Mouse (Mus musculus) forebrain, embryonic 15.5 days (tissue): ENCODE measurements at regions not wholly inside any gene's neighbourhood (a gene's known extent, or its start where the extent isn't known, plus 50 kb on each side); places are given as distances from the start of the nearest gene placed in this dataset.
A peak's percentile ranks its signal among the peaks of the same experiment; 100 is the strongest.
"Not testable (repeated sequence)": the region's sequence is repeated elsewhere in the genome, so short reads cannot be mapped to it uniquely, and the experiment has no call there.

Experiments
- ATAC-seq: fragments of 200-750 bp; cut with Nextera tagmentation; replicated peaks from 2 replicates; pipeline ENCODE4 v1.8.0; 2017; ENCODE audit warnings: mild to moderate bottlenecking, moderate TSS enrichment, moderate library complexity
- H3K27ac ChIP-seq: fragments of 300-500 bp; sonication (generic); replicated peaks from 2 replicates; pipeline ENCODE4 v1.5.1; 2015; ENCODE audit warnings: mild to moderate bottlenecking, inconsistent platforms
- H3K27me3 ChIP-seq: fragments of 300-500 bp; sonication (generic); 2 replicates; pipeline ENCODE4 v1.6.1; 2015; ENCODE audit warnings: inconsistent platforms
- H3K36me3 ChIP-seq: fragments of 300-500 bp; sonication (generic); 2 replicates; pipeline ENCODE4 v1.6.1; 2015; ENCODE audit warnings: mild to moderate bottlenecking, inconsistent platforms
- H3K4me1 ChIP-seq: fragments of 300-500 bp; sonication (generic); 2 replicates; pipeline ENCODE4 v1.6.1; 2015; ENCODE audit warnings: inconsistent platforms
- H3K4me2 ChIP-seq: fragments of 300-500 bp; sonication (generic); replicated peaks from 2 replicates; pipeline ENCODE4 v1.6.1; 2015; ENCODE audit warnings: mild to moderate bottlenecking, inconsistent platforms
- H3K4me3 ChIP-seq: fragments of 300-500 bp; sonication (generic); 2 replicates; pipeline ENCODE4 v1.5.1; 2015; ENCODE audit warnings: mild to moderate bottlenecking, inconsistent platforms
- H3K9ac ChIP-seq: fragments of 300-500 bp; sonication (generic); replicated peaks from 2 replicates; pipeline ENCODE4 v1.6.1; 2015; ENCODE audit warnings: mild to moderate bottlenecking, inconsistent platforms
- H3K9me3 ChIP-seq: fragments of 300-500 bp; sonication (generic); 2 replicates; pipeline ENCODE4 v1.6.1; 2016; ENCODE audit warnings: inconsistent platforms
- WGBS: fragments of 180-500 bp; shearing (Covaris S2); methylation state at CpG from one replicate; pipeline ENCODE4 v1.1.7; 2015; ENCODE audit warnings: mixed read lengths; 5-methylcytosine and 5-hydroxymethylcytosine counted together

DNA sequence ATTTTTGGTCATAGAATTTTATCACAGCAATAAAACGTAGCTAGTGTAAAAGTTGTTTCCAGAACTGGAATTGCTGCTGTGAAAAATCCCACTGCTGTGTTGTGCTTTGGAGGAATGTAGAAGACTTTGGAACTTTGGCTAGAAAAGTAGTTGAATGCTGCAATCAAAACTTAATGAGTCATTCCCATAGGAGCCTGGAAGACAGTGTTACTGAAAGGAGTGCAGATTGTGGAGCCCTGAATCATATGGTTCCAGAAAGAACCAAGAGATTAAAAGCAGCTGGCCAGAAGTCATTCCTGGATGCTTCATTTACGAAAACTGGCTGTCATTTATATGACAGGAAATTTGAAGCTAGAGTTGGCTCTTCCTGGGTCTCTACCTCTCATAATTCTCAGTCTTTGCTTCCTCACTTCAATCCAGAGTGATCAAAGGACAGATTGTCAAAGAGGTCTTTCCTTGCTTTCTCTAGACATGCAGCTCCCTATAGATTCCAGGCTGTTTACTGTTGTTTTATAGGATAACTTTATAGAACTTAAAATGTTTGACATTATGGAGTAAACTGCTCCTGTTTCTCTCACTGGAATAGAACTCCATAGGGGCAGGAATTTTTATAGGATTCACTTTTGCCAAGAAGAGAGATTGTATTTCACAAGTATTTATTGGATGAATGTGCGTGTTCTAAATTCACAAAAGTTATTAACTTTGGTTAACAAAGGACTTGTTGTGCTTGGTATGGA lies 504.2 kb downstream of the Cypt12 start:
- Histone ChIP-seq H3K9me3 (no peaks in the 10 kb centered on the region), H3K9ac (no peak overlapping the region), H3K36me3 (no peaks in the 10 kb centered on the region), H3K4me3 (no peak overlapping the region), H3K27ac (peak overlapping the region; percentile 64; the same call in 1 of the 2 replicates), H3K4me2 (no peak overlapping the region), H3K4me1 (peaks cover 17% of the 10 kb centered on the region), H3K27me3 (no peaks in the 10 kb centered on the region)
- no peak for ATAC-seq
- WGBS: 88% methylated on average over 3 of the region's 3 CpGs

DNA sequence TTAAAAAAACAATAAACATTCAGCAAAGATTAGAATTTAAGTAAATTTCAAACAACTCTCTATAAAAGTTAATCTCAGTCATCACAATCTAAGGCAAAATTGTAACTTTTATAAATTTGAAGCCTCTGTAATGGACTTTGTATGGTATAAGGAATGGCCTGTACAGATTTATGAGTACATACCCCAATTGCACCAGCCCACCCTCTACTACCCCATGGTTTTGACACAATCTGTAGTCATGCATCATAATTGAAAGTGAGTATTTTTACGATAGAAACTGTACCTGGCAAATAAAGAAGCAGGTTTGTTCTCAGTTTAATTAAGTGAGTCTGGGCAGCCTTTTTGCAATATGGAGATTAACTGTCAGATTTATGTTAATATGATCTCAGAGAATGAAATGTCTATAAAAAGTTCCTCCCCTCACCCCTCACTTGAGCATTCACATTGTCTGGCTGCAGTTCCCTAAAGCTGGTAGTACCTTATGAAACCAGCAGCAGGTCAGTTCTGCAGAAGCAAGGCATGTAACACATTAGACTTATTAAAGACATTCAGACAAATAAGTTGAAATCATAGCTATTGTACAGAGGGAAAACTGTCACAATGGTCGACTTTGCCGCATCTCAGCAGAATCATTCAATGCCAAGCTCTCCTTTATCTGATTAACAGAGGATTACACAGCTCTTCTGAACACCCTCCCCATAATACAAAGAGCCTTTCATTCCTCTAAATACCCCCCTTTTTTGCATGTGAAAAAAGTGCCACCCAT lies 505.2 kb downstream of the Cypt12 start:
- WGBS: 2% methylated on average over 3 of the region's 3 CpGs
- no peak overlapping the region for H3K9ac ChIP-seq
- H3K4me1 ChIP-seq: peaks cover 17% of the 10 kb centered on the region
- ATAC-seq: peak; percentile 73
- H3K9me3 ChIP-seq: no peaks in the 10 kb centered on the region
- no peak overlapping the region for H3K4me3 ChIP-seq
- H3K4me2 ChIP-seq: no peak overlapping the region
- peak overlapping the region; percentile 72 for H3K27ac ChIP-seq
- no peaks in the 10 kb centered on the region for H3K27me3 ChIP-seq
- no peaks in the 10 kb centered on the region for H3K36me3 ChIP-seq

DNA sequence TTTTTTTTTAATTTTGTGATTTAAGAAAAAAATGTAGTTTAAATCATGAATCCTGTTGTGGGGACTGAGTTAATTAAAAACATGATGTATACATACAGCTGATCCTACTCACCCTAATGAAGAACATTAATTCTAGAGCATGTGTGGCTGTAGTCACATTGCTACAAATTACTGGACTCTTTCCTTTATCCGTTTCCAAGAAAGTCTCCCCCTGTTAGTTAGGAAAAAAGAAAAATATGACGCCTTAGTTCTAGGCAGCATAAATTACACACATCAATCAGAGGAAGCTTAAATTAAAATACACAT lies 505.7 kb downstream of the Cypt12 start:
- no peaks in the 10 kb centered on the region for H3K9me3 ChIP-seq
- H3K4me2 ChIP-seq: no peak overlapping the region
- H3K36me3 ChIP-seq: no peaks in the 10 kb centered on the region
- no peaks in the 10 kb centered on the region for H3K27me3 ChIP-seq
- no peak overlapping the region for H3K9ac ChIP-seq
- peaks cover 17% of the 10 kb centered on the region for H3K4me1 ChIP-seq
- H3K4me3 ChIP-seq: no peak overlapping the region
- ATAC-seq: peak; percentile 59
- H3K27ac ChIP-seq: peak overlapping the region; percentile 72
- WGBS: 5% methylated on average over 2 of the region's 2 CpGs

DNA sequence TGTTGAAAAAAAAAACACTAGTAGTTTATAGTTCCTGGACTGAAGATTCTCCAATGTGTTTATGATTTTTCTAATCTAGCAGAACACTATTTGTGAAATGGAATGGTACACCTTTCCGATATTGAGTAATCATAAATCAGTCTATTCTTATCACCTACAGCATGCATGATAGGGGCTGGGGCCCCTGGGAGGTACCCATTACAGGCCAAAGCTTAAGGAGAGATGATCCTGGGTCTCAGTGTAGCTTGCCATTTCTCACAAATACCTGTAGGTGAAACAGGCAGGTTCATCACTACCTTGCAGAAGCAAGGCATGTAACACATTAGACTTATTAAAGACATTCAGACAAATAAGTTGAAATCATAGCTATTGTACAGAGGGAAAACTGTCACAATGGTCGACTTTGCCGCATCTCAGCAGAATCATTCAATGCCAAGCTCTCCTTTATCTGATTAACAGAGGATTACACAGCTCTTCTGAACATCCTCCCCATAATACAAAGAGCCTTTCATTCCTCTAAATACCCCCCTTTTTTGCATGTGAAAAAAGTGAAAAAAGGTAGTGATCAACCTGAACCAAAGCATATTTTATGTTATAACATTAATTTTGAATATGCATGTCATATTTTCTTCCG lies 506.5 kb downstream of the Cypt12 start:
- not testable (repeated sequence) for H3K27me3 ChIP-seq, H3K36me3 ChIP-seq, H3K4me2 ChIP-seq, H3K9me3 ChIP-seq, H3K4me3 ChIP-seq, H3K9ac ChIP-seq
- Histone ChIP-seq H3K4me1 (peaks cover 17% of the 10 kb centered on the region), H3K27ac (peak overlapping the region; percentile 62; the same call in 1 of the 2 replicates)
- 0 out of 2 replicates have a peak, but pooled peaks have one; percentile 30 for ATAC-seq
- 46% methylated on average over 4 of the region's 4 CpGs for WGBS

DNA sequence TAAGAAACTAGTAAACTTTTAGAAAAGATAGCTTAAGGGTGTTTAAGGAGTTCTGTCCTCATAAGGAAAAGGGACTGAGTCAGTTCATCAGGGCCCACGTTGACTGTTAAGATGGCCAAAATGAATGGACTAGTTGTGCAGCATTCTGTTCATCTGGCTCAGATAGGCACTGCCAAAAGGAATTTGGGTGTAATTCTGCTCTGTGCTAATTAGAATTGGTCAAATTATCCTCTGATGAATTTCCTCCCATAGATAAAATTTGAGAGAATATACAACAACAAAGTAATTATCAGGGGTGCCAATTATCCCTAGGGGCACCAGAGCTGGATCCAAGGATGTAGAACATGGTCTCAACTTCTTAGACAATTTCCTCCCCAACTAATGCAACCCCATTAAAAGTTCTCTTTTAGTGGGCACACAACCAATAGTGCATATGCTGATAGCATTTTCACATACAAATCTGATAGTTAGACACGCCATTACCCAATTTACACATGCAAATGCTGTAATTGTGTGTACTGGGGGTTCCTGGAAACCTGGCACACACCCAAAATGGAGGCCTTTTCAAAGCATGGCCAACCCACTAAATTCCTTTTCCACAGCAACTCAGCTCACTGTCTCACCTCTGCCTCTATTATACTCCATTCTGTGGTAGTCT lies 508.0 kb downstream of the Cypt12 start:
- Histone ChIP-seq H3K9me3 (no peaks in the 10 kb centered on the region), H3K9ac (no peak overlapping the region), H3K4me2 (no peak overlapping the region), H3K36me3 (no peaks in the 10 kb centered on the region), H3K4me3 (no peak overlapping the region), H3K27ac (peak overlapping the region; percentile 57), H3K4me1 (peaks cover 17% of the 10 kb centered on the region), H3K27me3 (no peaks in the 10 kb centered on the region)
- ATAC-seq: peak; percentile 87
- WGBS: 26% methylated on average over 2 of the region's 2 CpGs

DNA sequence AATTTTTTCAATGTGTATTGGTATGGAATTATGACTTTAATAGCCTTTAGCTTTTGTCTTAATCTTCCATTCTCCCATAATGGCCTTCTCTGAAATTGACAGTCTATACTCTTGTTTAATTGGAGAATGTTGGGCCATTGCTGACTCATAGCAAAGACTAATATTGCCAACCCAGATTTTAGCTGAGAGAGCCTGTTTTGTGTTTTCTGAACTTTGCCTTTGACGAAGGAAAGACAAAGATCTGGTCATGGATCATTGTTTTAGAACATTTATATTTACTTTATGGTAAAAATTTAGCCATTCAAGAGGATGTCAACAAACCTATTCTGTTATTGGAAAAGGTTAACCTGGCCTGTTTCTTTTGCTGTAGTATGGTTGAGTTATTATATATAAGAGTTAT lies 512.1 kb downstream of the Cypt12 start:
- no peak overlapping the region for H3K4me3 ChIP-seq

DNA sequence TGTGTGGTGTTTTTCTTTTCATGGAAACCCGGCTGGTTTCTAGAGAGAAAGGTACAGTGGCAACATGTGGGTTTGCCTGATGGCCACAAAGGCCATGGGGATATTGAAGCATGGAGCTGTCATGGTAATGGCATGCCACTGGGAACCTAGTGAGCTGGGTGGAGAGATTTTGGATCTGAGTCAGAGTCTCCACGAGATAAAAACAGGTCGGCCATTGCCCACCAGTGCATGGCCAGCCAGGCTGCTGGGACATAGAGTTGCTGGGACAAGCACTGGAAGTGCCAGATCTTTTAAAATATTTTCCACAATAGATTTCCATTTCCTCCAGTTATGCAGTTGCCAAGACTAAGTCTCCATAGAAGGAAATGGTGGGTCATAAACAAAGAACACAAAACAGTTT lies 523.6 kb downstream of the Cypt12 start:
- H3K27me3 ChIP-seq: no peaks in the 10 kb centered on the region
- 89% methylated on average over 3 of the region's 3 CpGs for WGBS
- H3K9ac ChIP-seq: no peak overlapping the region
- ATAC-seq: no peak
- no peak overlapping the region for H3K27ac ChIP-seq
- no peaks in the 10 kb centered on the region for H3K9me3 ChIP-seq
- H3K36me3 ChIP-seq: no peaks in the 10 kb centered on the region
- no peaks in the 10 kb centered on the region for H3K4me1 ChIP-seq
- H3K4me2 ChIP-seq: no peak overlapping the region
- no peak overlapping the region for H3K4me3 ChIP-seq

More for the DNA sequence above, 512.1 kb downstream of the Cypt12 start:
- no peaks in the 10 kb centered on the region for H3K36me3 ChIP-seq
- no peaks in the 10 kb centered on the region for H3K27me3 ChIP-seq
- no peak for ATAC-seq
- H3K27ac ChIP-seq: no peak overlapping the region
- no peak overlapping the region for H3K4me2 ChIP-seq
- no peaks in the 10 kb centered on the region for H3K9me3 ChIP-seq
- H3K9ac ChIP-seq: no peak overlapping the region
- WGBS: 86% methylated on average over 1 of the region's 1 CpGs
- 0 out of 2 replicates have a peak, but pooled peaks cover 3% of the 10 kb centered on the region for H3K4me1 ChIP-seq

DNA sequence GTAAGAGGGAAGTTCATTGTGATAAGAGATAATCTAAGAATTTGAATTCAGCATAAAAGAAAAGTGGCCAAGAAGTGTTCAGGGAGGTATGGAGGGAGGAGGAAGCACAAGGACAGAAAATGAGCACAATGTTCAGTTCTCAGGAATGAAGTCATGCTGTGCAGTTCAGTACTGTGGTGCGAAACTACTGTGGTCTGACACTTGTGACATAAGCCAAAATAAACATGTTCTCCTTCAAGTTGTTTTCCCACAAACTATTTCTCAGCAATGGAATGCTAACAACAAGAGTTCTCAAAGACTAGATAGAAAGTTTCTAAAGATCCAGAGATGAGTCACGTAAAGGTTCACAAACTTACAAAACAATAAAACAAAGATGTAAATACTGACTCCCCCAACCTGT lies 531.3 kb downstream of the Cypt12 start:
- no peaks in the 10 kb centered on the region for H3K9me3 ChIP-seq
- no peak overlapping the region for H3K4me2 ChIP-seq
- ATAC-seq: no peak
- H3K9ac ChIP-seq: no peak overlapping the region
- H3K4me3 ChIP-seq: no peak overlapping the region
- no peaks in the 10 kb centered on the region for H3K36me3 ChIP-seq
- H3K27me3 ChIP-seq: no peaks in the 10 kb centered on the region
- H3K27ac ChIP-seq: no peak overlapping the region
- H3K4me1 ChIP-seq: no peaks in the 10 kb centered on the region
- WGBS: 70% methylated on average over 2 of the region's 2 CpGs

DNA sequence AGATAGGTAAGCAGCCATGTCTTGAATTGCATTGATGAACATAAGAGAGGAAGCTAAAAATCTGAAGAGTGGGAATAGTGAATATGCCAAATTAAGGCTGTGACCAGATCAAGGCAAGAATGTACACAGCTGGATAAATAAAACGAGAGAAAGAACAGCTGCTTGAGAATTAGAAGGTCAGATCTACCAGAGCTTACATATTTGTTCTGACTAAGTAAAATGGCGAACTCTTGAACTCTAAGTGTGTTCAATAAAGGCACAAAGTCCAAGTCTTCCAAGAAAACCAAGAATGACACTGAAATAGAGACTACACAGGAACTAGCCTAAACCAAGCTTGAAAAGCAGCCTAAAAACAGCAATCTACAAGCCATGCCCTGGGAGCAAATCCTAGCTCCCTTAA lies 533.8 kb downstream of the Cypt12 start:
- H3K9ac ChIP-seq: no peak overlapping the region
- 92% methylated on average over 2 of the region's 2 CpGs for WGBS
- H3K27me3 ChIP-seq: no peaks in the 10 kb centered on the region
- no peak overlapping the region for H3K4me3 ChIP-seq
- no peaks in the 10 kb centered on the region for H3K9me3 ChIP-seq
- no peak overlapping the region for H3K27ac ChIP-seq
- no peak overlapping the region for H3K4me2 ChIP-seq
- no peaks in the 10 kb centered on the region for H3K4me1 ChIP-seq
- ATAC-seq: no peak
- H3K36me3 ChIP-seq: no peaks in the 10 kb centered on the region

DNA sequence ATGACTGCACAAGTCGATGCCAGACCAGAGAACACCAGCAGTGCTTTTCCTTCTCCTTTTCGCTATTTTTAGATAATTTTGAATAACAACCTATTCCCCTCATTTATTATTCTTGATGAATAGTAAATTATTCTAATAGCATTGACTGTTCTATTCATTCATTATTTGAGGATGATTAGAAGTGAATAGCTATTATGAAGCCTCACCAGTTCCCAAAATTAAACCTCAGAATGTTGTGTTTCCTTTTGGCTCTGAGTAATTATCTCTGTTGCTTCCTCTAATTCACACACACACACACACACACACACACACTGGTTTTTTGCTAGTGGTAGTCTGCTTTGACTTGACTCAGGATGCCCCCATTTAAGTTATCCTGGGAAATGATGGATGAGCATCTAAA lies 540.7 kb downstream of the Cypt12 start:
- ATAC-seq: no peak
- no peaks in the 10 kb centered on the region for H3K4me1 ChIP-seq
- no peaks in the 10 kb centered on the region for H3K36me3 ChIP-seq
- H3K27ac ChIP-seq: no peak overlapping the region
- WGBS: 52% methylated on average over 2 of the region's 2 CpGs
- H3K9ac ChIP-seq: no peak overlapping the region
- H3K4me2 ChIP-seq: no peak overlapping the region
- H3K9me3 ChIP-seq: no peaks in the 10 kb centered on the region
- no peak overlapping the region for H3K4me3 ChIP-seq
- no peaks in the 10 kb centered on the region for H3K27me3 ChIP-seq

DNA sequence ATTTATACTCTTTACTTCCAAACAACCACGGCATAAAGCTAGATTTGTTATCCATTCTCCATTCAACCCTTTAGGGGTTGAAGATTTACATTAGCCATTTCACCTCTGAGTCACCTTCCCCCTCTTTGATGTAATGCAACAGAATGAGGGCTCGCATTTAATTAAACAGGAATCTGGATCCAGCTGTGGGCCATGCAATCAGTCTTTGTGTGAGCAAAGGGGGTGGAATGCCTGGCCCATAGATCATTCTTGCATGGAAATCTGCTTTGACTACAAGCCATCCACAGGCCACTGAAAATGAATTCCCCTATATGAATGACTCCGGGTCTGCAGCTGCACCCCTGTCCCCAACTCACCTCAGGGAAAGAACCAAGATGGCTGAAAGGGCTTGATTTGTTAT lies 574.4 kb downstream of the Cypt12 start:
- H3K4me3 ChIP-seq: no peak overlapping the region
- no peaks in the 10 kb centered on the region for H3K27me3 ChIP-seq
- no peak overlapping the region for H3K4me2 ChIP-seq
- H3K9ac ChIP-seq: no peak overlapping the region
- H3K9me3 ChIP-seq: no peaks in the 10 kb centered on the region
- no peak overlapping the region for H3K27ac ChIP-seq
- H3K36me3 ChIP-seq: no peaks in the 10 kb centered on the region
- WGBS: 33% methylated on average over 3 of the region's 3 CpGs
- ATAC-seq: no peak
- no peaks in the 10 kb centered on the region for H3K4me1 ChIP-seq

DNA sequence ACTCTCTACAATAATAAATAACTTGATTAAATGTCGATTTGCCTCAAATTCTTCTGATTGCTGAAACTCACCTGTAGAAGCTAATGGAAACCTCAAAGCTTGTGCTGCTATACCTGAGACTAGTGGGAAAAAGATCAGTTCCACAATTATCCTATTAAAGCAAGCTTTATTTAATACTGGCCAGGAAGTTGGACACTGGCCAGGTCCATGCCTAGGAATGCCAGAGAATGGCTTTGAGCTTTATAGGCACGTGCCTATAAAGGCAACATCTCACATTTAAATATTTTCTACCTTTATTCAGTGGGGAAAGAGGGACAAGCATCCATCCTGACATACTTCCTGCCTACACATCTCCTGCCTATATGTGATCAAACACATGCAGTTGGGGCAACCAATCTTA lies 575.8 kb downstream of the Cypt12 start:
- H3K4me3 ChIP-seq: no peak overlapping the region
- no peak overlapping the region for H3K27ac ChIP-seq
- no peaks in the 10 kb centered on the region for H3K36me3 ChIP-seq
- no peak for ATAC-seq
- WGBS: 63% methylated on average over 2 of the region's 2 CpGs
- no peak overlapping the region for H3K9ac ChIP-seq
- no peaks in the 10 kb centered on the region for H3K27me3 ChIP-seq
- H3K4me1 ChIP-seq: no peaks in the 10 kb centered on the region
- H3K4me2 ChIP-seq: no peak overlapping the region
- H3K9me3 ChIP-seq: no peaks in the 10 kb centered on the region
